Mouse (Mus musculus): ENCODE results near the gene Olfr56.
"Not testable (repeated sequence)": the region's sequence is repeated elsewhere in the genome, so short reads cannot be mapped to it uniquely, and the experiment has no call there.

Gene Olfr56

DNA sequence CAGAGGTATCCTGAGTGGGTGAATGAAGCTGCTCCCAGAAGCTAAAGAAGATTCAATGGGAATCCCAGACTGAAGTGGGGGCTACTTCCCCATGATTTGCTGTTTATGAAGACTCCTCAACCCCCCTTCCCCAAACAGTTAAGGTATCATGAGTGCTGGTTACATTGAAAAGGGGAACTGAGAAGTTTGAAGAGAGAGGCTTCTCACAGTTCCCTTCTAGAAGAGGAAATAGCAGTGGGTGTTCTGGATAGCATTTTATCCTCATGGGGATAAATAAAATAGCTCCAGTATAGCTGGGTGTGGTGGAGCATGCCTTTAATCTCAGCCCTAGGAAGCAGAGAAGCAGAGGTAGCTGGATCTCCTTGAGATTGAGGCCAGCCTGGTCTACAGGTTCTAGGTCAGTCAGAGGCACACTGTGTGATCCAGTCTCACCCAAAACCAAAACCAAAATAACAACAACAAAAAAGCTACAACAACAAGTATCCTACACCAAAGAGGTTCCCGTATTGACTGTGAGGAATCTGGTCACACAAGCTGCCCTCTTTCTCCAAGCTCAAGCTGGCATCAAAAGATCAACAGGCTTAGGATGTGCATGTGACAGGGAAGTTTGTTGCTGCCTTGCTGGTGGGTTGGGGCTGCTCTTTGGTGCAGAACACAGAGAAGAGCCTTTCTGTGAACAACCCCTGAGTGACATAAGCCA, at the start of gene Olfr56:
Gene Olfr56 (plus strand): TSS at position 650 of the 700 bp plus-strand sequence.
- not testable (repeated sequence) for DNase-seq

DNA sequence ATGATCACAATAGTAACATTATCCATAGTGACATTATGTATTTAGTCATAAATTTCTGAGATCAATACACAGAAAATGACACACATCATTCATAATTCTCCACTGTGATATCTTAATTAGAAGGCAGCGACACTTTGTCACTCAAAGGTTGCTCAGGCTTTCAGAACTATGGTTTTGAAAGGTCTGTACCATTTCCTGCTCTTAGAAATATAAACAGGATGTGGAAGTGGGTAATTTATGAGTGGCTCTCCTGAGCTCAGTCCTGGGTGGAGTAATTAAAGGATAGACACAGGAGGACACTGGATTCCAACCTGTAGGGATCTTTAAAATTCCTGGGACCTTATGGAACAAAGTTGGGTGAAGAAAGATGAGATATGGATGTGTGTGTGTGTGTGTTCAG, 45.3 kb upstream of the Olfr56 start:
- DNase-seq: not testable (repeated sequence)

DNA sequence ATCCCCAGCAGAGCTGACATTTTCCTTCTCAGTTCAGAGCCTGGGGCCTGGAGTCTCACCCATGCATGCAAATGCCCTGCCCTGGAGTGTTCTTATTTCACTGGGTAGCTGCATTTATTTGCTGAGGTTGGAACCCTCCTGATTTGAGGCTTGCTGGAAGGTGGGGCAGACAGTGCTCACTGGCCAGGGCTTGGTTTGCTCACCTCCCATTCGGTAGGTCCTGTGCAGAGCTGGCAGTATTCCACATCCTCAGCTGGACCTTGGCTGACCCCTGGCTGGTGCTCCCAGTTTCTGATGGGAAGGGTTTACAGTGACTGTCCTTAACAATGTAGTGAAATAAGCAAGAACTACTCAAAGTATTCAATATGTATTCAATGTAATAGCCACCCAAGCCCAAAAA, 44.8 kb upstream of the Olfr56 start:
- not testable (repeated sequence) for DNase-seq

DNA sequence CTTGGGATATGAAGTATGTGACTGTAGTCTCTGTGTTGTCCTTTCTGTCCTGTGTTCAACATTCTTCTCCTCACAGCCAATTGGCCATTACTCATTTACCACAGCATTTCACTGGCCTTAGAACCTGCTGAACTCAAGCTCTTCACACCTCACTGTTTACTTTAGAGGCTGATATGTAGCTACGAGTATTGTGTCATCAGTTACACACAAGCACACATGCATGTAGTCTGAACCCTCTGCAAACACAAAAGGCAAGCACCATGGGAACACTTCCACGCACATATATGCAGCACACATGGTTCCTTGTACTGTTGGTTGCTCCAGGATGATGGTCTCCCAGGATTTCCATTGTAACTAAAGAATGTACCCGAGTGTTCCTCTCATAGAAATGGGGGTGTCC, 43.4 kb upstream of the Olfr56 start:
- DNase-seq: not testable (repeated sequence)

DNA sequence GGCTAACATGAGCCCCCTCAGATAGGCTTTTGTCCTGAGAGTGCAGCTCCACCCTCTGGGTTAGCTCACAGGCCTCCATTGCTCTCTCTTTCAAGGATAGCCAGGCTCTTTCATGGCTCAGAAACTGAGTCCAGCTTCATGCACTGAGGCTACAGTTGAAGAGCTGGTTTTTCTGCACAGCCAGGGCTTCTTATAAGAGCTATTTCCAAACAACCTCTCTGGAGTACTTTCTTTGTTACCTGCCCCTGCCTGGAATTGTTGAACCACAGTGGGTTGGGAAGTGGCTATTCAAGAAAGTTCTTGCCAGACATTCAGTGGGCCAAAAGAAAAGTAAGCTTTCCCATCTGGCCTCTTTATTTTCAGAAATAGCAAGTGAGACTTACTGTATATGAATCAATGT, 39.4 kb upstream of the Olfr56 start:
- DNase-seq: not testable (repeated sequence)

DNA sequence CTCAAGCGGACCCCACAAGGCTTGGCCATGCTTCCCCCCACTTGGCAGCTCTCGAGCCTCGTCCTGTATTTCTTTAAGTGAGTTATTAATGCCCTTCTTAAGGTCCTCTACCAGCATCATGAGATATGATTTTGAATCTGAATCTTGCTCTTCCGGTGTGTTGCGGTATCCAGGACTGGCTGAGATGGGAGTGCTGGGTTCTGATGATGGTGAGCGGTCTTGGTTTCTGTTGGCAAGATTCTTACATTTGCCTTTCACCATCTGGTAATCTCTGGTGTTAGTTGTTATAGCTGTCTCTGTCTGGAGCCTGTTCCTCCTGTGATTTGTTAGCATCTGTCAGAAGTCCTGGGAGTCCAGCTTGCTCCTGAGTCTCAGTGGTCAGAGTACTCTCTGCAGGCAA, 32.6 kb upstream of the Olfr56 start, which contains the start of gene Psme2b:
Gene Psme2b (minus strand): TSS at position 101 of the 400 bp plus-strand sequence.
- DNase-seq: not testable (repeated sequence)

DNA sequence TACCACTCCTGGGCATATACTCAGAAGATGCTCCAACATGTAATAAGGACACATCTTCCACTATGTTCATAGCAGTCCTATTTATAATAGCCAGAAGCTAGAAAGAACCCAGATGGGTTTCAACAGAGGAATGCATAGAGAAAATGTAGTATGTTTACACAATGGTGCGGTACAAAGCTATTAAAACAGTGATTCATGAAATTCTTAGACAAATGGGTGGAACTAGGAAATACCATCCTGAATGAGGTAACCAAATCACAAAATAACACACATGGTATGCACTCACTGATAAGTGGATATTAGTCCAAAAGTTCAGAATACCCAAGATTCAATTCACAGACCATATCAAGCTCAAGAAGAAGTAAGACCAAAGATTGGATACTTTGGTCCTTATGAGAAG, 4.0 kb upstream of the Olfr56 start:
- DNase-seq: not testable (repeated sequence)

DNA sequence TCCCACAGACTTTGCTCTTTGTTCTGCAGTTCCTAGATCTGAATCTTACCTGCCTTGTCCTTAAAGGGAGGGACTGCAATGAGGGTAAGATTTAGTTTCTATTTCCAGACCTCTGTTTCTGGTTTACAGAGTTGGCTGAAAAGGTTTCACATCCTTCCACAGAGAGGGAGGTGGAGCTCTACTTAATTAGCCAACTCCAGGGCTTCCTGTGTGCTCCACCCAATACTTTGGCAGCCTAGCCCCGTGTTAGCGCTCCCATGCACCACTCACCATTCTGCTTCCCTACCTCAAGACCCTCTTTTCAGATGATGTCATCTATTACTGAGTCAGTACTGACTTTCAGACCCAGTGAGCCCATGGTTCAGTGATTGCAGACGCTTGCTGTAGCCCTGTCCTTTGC, 562 bp downstream of the Olfr56 start, which contains the start of gene 9930111J21Rik1:
Gene 9930111J21Rik1 (minus strand): TSS at position 148 of the 400 bp plus-strand sequence.
- DNase-seq: not testable (repeated sequence)

DNA sequence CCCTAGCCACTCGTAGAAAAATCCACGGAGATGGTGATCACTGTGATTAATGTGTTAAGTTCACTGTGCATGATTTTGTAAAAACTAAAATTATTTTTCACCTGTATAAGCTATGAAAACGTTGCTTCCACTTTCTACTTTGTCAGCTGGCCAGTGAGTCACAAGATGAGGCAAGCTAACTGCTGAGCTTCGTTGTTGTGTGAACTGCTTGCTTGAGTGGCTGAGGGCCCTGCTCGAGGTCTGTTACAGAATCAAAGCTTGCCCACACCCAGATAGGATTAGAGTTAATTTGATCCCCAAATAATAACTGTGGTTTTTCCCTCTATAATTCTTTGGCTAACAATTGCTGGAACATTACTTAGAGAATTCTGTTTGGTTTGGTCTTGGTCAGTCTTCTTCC, 1.4 kb downstream of the Olfr56 start:
- DNase-seq: not testable (repeated sequence)

DNA sequence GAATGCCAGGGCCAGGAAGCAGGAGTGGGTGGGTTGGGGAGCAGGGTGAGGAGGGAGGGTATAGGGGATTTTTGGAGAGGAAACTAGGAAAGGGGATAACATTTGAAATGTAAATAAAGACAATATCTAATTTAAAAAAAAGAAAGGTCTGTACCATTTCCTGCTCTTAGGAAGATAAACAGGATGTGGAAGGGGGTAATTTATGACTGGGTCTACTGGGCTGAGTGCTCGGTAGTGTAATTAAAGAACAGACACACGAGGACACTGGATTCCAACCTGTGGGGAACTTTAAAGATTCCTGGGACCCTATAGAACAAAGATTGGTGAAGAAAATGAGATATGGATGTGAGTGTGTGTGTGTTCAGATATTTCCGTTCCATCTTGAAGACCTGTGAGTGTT, 4.2 kb downstream of the Olfr56 start:
- DNase-seq: not testable (repeated sequence)

DNA sequence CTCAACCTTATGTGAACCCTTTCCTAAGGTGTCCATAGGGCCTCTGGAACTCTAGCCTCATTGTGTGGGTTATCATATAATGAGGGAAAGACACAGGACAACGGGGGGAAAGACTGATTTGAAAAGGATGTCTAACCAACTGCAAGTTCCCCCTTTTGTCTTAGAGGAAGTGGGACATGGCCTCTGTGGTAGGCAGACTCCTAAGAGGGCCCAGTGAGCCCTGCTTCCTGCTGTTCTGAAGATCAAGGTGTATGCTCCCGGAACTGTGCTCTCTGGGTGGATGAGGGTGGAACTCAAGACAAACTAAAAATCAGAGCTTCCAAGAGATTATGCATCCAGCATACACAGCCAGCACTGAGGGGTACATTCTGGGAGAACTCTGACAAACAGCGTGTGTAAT, 9.5 kb downstream of the Olfr56 start:
- not testable (repeated sequence) for DNase-seq

DNA sequence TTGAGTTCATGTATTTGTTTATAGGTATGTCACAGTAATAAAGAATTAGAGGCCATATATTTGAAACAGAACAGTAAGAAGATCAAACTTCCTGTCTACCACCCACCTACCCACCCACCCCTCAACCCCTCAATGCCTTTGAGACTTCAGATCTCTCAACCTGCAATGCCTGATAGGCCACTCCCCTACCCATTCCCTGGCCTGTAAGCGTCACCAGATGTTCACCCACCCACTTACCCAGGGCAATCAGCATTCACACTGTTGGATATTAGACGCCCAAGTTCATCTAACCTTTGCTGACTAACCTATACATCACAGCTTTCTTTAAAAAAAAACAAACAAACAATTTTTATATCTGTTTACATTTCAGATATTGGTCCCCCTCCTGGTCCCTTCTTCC, 11.3 kb downstream of the Olfr56 start:
- DNase-seq: not testable (repeated sequence)

DNA sequence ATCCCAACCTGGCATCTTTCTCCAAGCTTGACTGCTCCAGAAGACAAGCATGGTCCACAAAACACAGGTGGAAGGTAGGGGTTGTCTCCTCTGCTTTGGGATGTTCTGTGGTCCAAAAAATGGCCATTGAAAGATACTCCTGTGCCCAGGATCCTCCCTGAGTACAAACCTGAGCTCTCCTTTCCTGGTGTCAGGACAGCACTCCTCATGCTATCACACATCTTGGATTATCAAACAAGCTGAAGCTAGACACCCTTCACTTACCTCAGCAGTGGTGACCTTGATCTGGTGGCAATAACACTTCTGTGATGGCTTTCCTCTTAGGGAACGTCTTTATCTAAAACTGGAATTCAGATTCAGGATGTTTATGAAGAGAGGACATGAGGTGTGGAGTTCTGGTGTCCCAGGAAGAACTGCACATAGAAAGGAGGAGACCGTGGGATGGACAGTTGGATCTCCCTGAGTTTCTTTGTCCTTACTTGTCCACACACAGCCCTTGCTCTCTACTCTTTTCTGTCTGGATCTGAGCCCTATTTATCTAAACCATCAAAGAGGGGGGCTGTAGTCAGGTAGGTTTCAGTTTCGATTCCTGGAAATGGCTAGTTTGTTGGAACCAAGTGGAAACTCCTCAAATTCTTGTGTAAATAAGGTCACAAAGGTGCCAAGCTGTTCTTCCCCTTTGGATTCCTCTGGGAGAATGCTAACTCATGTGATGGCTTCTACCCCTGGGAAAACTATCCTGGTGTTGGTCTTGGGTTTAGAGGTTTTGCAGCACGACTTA, 13.2 kb downstream of the Olfr56 start, which contains the start of gene Gm12185:
Gene Gm12185 (minus strand): TSS at position 487 of the 781 bp plus-strand sequence.
- not testable (repeated sequence) for DNase-seq

DNA sequence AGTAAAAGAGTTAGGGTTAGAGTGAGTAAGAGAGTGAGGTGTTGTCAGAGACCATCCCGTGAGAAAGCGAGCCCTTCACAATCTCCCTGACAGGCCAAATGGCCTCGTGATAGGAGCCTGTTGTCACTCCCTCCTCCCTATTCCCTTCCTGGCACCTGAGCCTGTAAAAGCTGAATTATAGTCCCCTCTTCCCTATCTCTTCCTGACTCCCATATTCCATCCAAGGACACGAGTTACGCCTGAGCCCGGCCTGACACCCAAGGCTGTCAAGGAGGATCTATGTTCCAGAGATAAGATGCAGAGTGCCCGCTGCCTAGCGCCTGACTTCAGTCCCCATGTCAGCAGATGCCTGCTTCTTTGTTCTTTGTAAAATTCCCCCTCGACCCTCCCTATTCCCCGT, 14.6 kb downstream of the Olfr56 start:
- DNase-seq: not testable (repeated sequence)

DNA sequence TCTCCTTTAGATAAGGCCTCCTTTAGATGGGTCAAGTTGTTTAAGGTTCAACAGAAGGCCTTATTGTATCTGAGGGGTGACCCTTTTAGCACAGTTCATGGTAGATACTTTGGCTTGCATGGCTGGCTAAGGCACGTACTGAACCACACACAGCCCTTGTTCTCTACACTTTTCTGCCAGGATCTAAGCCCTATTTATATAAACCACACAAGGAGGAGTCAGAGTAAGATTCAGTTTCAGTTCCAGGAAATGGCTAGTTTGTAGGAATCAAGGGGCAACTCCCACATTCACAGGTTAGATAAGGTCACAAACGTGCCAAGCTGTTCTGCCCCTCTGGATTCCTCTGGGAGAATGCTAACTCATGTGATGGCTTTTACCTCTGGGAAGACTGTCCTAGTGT, 15.3 kb downstream of the Olfr56 start, which contains the start of gene Tgtp1:
Gene Tgtp1 (minus strand): TSS at position 155 of the 400 bp plus-strand sequence.
- DNase-seq: not testable (repeated sequence)

DNA sequence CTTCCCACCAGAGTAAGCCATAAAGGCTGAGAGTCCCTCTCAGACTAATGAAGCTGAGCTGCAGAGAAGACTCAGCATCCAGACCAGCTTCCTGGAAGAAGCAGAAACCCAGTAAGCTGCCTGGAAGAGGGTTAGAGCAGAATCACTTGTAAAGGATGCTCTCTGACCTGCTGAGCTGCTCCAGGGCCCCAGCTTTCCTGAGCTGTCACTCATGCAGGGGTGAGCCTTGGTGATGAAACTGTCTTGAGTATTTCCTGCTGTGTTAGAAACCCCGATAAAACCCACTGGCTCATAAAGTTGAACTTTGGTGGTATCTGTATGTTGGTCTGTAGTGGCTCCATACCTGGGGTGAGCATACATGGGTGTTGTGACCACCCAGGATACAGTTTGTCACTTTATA, 21.7 kb downstream of the Olfr56 start:
- DNase-seq: not testable (repeated sequence)

DNA sequence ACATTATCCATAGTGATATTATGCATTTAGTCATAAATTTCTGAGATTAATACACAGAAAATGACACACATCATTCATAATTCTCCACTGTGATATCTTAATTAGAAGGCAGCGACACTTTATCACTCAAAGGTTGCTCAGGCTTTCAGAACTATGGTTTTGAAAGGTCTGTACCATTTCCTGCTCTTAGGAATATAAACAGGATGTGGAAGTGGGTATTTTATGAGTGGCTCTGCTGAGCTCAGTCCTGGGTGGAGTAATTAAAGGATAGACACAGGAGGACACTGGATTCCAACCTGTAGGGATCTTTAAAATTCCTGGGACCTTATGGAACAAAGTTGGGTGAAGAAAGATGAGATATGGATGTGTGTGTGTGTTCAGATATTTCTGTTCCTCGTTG, 27.6 kb downstream of the Olfr56 start:
- DNase-seq: not testable (repeated sequence)

DNA sequence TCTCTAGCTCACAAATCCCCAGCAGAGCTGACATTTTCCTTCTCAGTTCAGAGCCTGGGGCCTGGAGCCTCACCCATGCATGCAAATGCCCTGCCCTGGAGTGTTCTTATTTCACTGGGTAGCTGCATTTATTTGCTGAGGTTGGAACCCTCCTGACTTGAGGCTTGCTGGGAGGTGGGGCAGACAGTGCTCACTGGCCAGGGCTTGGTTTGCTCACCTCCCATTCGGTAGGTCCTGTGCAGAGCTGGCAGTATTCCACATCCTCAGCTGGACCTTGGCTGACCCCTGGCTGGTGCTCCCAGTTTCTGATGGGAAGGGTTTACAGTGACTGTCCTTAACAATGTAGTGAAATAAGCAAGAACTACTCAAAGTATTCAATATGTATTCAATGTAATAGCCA, 28.1 kb downstream of the Olfr56 start:
- DNase-seq: not testable (repeated sequence)

DNA sequence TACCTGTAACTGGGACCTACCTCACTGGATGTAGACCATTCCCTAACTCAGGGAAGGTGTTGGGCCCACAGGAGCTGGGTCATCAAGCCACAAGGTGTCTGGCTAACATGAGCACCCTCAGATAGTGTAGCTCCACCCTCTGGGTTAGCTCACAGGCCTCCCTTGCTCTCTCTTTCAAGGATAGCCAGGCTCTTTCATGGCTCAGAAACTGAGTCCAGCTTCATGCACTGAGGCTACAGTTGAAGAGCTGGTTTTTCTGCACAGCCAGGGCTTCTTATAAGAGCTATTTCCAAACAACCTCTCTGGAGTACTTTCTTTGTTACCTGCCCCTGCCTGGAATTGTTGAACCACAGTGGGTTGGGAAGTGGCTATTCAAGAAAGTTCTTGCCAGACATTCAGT, 33.4 kb downstream of the Olfr56 start:
- not testable (repeated sequence) for DNase-seq

DNA sequence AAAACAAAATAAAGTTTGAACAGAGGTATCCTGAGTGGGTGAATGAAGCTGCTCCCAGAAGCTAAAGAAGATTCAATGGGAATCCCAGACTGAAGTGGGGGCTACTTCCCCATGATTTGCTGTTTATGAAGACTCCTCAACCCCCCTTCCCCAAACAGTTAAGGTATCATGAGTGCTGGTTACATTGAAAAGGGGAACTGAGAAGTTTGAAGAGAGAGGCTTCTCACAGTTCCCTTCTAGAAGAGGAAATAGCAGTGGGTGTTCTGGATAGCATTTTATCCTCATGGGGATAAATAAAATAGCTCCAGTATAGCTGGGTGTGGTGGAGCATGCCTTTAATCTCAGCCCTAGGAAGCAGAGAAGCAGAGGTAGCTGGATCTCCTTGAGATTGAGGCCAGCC, 71.4 kb downstream of the Olfr56 start:
- not testable (repeated sequence) for DNase-seq

DNA sequence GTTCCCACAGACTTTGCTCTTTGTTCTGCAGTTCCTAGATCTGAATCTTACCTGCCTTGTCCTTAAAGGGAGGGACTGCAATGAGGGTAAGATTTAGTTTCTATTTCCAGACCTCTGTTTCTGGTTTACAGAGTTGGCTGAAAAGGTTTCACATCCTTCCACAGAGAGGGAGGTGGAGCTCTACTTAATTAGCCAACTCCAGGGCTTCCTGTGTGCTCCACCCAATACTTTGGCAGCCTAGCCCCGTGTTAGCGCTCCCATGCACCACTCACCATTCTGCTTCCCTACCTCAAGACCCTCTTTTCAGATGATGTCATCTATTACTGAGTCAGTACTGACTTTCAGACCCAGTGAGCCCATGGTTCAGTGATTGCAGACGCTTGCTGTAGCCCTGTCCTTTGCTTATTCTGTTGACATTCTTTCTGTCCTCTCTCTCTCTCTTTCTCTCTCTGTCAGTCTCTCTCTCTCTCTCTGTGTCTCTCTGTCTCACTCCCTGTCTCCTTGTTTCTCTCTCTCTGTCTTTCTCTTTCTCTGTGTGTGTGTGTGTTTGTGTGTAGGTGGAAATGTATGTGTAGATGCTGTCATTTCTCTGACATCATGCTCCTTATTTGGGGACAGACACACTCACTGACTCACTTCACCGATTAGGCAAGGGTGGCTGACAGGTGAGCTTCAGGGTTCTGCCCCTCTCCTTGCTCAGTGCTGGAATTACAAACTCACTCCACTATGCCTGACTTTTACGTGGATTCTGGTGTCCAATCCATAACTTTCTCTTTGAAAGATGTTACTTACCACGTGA, 72.6 kb downstream of the Olfr56 start, which contains the start of gene 9930111J21Rik2:
Gene 9930111J21Rik2 (minus strand): TSS at position 150 of the 799 bp plus-strand sequence.
- DNase-seq: not testable (repeated sequence)

DNA sequence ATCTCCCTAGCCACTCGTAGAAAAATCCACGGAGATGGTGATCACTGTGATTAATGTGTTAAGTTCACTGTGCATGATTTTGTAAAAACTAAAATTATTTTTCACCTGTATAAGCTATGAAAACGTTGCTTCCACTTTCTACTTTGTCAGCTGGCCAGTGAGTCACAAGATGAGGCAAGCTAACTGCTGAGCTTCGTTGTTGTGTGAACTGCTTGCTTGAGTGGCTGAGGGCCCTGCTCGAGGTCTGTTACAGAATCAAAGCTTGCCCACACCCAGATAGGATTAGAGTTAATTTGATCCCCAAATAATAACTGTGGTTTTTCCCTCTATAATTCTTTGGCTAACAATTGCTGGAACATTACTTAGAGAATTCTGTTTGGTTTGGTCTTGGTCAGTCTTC, 73.2 kb downstream of the Olfr56 start:
- not testable (repeated sequence) for DNase-seq

DNA sequence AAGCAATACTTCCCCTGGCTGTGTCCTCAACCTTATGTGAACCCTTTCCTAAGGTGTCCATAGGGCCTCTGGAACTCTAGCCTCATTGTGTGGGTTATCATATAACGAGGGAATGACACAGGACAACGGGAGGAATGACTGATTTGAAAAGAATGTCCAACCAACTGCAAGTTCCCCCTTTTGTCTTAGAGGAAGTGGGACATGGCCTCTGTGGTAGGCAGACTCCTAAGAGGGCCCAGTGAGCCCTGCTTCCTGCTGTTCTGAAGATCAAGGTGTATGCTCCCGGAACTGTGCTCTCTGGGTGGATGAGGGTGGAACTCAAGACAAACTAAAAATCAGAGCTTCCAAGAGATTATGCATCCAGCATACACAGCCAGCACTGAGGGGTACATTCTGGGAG, 81.4 kb downstream of the Olfr56 start:
- not testable (repeated sequence) for DNase-seq

Data from cerebellum, postnatal 10 days (tissue).